Mouse (Mus musculus): Measurements from ENCODE around the gene 2300009A05Rik. TPM values are rescaled to one million over a fixed set of nuclear protein-coding genes. Genes with fewer than 3 reads are reported as not detected.

The 2300009A05Rik gene
- polyA plus RNA-seq, 1 experiment from 2014 or later = 55.3 TPM

DNA sequence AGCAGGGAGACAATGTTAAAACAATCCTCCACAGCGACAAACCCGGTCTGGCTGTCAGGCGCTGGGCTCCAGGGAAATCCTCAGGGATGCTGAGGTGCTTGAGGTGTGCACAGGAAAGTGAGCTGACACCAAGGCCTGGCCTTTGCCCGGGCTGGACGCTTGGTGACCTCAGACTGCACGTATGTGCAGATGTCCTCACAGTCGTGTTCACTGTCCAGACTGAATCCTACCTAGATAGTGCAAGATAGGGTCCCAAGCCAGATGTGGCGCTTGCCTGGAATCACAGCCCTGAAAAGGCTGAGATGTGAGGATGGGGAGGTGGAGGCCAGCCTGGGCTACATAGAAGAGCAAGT is 393 bp upstream of the 2300009A05Rik start:
- H3K9me3 ChIP-seq (ENCODE audit: low read length) = no peaks in the 10 kb centered on the region
- peak overlapping the region; percentile 98 for H3K4me2 ChIP-seq (ENCODE audit: low read depth, low read length)
- H3K36me3 ChIP-seq (replicated peaks; ENCODE audit: insufficient read depth, low read length) = no peaks in the 10 kb centered on the region
- DNase-seq = no peak
- peak overlapping the region; percentile 92 for H3K27ac ChIP-seq (ENCODE audit: low read depth)
- no peaks in the 10 kb centered on the region for H3K27me3 ChIP-seq (ENCODE audit: insufficient read depth, low read length)
- peak overlapping the region; percentile 77 for H3K9ac ChIP-seq (replicated peaks)
- peaks cover 4% of the 10 kb centered on the region for H3K4me1 ChIP-seq (ENCODE audit: insufficient read depth)
- 7% methylated on average over 8 of the region's 8 CpGs for WGBS (ENCODE audit: insufficient replicate concordance)
- TF ChIP-seq CTCF (IDR thresholded peaks at IDR 0.05; ENCODE audit: low read depth) = no peak
- TF ChIP-seq EP300 (IDR thresholded peaks at IDR 0.05; ENCODE audit: low read depth) = no peak
- ATAC-seq = peak; percentile 71
- H3K4me3 ChIP-seq (ENCODE audit: low read depth, low read length) = peak overlapping the region; percentile 77

GRCm38 (mm10) chr9:63395612-63396011 is 3.4 kb downstream of the 2300009A05Rik start:
- no peaks in the 10 kb centered on the region for H3K27me3 ChIP-seq (ENCODE audit: insufficient read depth, low read length)
- WGBS (ENCODE audit: insufficient replicate concordance) = 83% methylated on average over 7 of the region's 7 CpGs
- no peak overlapping the region for H3K4me3 ChIP-seq (ENCODE audit: low read depth, low read length)
- H3K4me1 ChIP-seq (ENCODE audit: insufficient read depth) = peaks cover 4% of the 10 kb centered on the region
- no peak overlapping the region for H3K4me2 ChIP-seq (ENCODE audit: low read depth, low read length)
- no peak for DNase-seq
- TF ChIP-seq CTCF (IDR thresholded peaks at IDR 0.05; ENCODE audit: low read depth) (no peak), EP300 (IDR thresholded peaks at IDR 0.05; ENCODE audit: low read depth) (no peak)
- H3K27ac ChIP-seq (ENCODE audit: low read depth) = no peak overlapping the region
- H3K36me3 ChIP-seq (replicated peaks; ENCODE audit: insufficient read depth, low read length) = no peaks in the 10 kb centered on the region
- H3K9ac ChIP-seq (replicated peaks) = no peak overlapping the region
- no peaks in the 10 kb centered on the region for H3K9me3 ChIP-seq (ENCODE audit: low read length)
- ATAC-seq = no peak

DNA sequence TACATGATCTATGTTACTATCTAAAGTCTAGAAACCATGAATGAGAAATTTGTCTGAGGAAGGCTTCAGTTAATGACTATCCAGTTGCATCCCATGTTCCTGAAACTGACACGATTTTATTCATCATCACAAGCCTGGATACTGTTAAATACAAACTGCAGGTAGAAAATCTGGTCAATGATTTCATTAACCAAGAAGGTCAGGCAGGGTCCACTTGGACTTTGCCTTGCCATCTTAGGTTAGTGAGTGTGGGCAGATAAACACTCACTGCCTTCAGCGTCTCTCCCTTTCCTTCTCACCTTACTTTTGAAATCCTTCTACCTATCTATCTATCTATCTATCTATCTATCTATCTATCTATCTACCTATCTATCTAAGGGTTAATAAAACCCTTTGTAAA is 7.7 kb downstream of the 2300009A05Rik start:
- no peak overlapping the region for H3K27ac ChIP-seq (ENCODE audit: low read depth)
- no peak overlapping the region for H3K4me2 ChIP-seq (ENCODE audit: low read depth, low read length)
- H3K9ac ChIP-seq (replicated peaks) = no peak overlapping the region
- H3K9me3 ChIP-seq (ENCODE audit: low read length) = no peaks in the 10 kb centered on the region
- no peaks in the 10 kb centered on the region; the same call in 1 of the 2 replicates for H3K4me1 ChIP-seq (ENCODE audit: insufficient read depth)
- H3K27me3 ChIP-seq (ENCODE audit: insufficient read depth, low read length) = no peaks in the 10 kb centered on the region
- ATAC-seq (no peak), DNase-seq (no peak)
- TF ChIP-seq EP300 (IDR thresholded peaks at IDR 0.05; ENCODE audit: low read depth) (no peak), CTCF (IDR thresholded peaks at IDR 0.05; ENCODE audit: low read depth) (no peak)
- no peak overlapping the region for H3K4me3 ChIP-seq (ENCODE audit: low read depth, low read length)
- 63% methylated on average over 2 of the region's 2 CpGs for WGBS (ENCODE audit: insufficient replicate concordance)
- H3K36me3 ChIP-seq (replicated peaks; ENCODE audit: insufficient read depth, low read length) = no peaks in the 10 kb centered on the region

GRCm38 (mm10) chr9:63382761-63383160 is 16.3 kb downstream of the 2300009A05Rik start:
- Histone ChIP-seq H3K36me3 (replicated peaks; ENCODE audit: insufficient read depth, low read length) (no peaks in the 10 kb centered on the region), H3K27ac (ENCODE audit: low read depth) (no peak overlapping the region), H3K4me2 (ENCODE audit: low read depth, low read length) (no peak overlapping the region), H3K9ac (replicated peaks) (no peak overlapping the region), H3K9me3 (ENCODE audit: low read length) (no peaks in the 10 kb centered on the region), H3K27me3 (ENCODE audit: insufficient read depth, low read length) (no peaks in the 10 kb centered on the region), H3K4me3 (ENCODE audit: low read depth, low read length) (no peak overlapping the region), H3K4me1 (ENCODE audit: insufficient read depth) (peaks cover 6% of the 10 kb centered on the region)
- TF ChIP-seq CTCF (IDR thresholded peaks at IDR 0.05; ENCODE audit: low read depth) (no peak), EP300 (IDR thresholded peaks at IDR 0.05; ENCODE audit: low read depth) (no peak)
- WGBS (ENCODE audit: insufficient replicate concordance) = 69% methylated on average over 4 of the region's 4 CpGs
- ATAC-seq (no peak), DNase-seq (no peak)

- DNase-seq (no peak), ATAC-seq (no peak)
- no peak overlapping the region for H3K4me3 ChIP-seq (ENCODE audit: low read depth, low read length)
- no peaks in the 10 kb centered on the region for H3K27me3 ChIP-seq (ENCODE audit: insufficient read depth, low read length)
- 75% methylated on average over 3 of the region's 3 CpGs for WGBS (ENCODE audit: insufficient replicate concordance)
- no peaks in the 10 kb centered on the region for H3K9me3 ChIP-seq (ENCODE audit: low read length)
- no peak for TF ChIP-seq CTCF (IDR thresholded peaks at IDR 0.05; ENCODE audit: low read depth)
- TF ChIP-seq EP300 (IDR thresholded peaks at IDR 0.05; ENCODE audit: low read depth) = no peak
- H3K9ac ChIP-seq (replicated peaks) = no peak overlapping the region
- H3K27ac ChIP-seq (ENCODE audit: low read depth) = no peak overlapping the region
- no peak overlapping the region for H3K4me2 ChIP-seq (ENCODE audit: low read depth, low read length)
- H3K36me3 ChIP-seq (replicated peaks; ENCODE audit: insufficient read depth, low read length) = no peaks in the 10 kb centered on the region
- peaks cover 21% of the 10 kb centered on the region for H3K4me1 ChIP-seq (ENCODE audit: insufficient read depth)
Observed at GRCm38 (mm10) chr9:63380326-63380725, 18.7 kb downstream of the 2300009A05Rik start.

DNA sequence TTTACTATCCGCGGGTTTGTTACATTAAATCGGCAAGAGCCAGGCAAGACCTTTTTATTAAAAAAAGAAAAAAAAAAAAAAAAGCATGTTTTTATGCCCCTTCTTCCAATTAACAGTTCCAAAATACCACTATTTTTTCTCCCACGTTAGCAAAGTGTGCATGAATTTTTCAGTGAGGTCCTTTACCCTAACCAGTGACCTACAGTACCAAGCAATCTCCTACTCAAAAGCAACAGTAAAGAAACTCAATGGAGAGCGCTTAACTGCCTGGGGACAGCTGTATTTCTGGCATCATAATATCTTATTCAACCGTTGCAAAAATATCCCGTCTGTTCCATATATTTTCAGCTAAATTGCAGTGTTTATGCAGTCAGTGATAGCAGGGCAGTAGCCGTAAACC is 20.9 kb downstream of the 2300009A05Rik start:
- Histone ChIP-seq H3K4me1 (ENCODE audit: insufficient read depth) (peaks cover 22% of the 10 kb centered on the region), H3K9ac (replicated peaks) (peak overlapping the region; percentile 77), H3K4me3 (ENCODE audit: low read depth, low read length) (peak overlapping the region; percentile 66), H3K27ac (ENCODE audit: low read depth) (peak overlapping the region; percentile 85), H3K9me3 (ENCODE audit: low read length) (no peaks in the 10 kb centered on the region), H3K36me3 (replicated peaks; ENCODE audit: insufficient read depth, low read length) (no peaks in the 10 kb centered on the region), H3K27me3 (ENCODE audit: insufficient read depth, low read length) (no peaks in the 10 kb centered on the region), H3K4me2 (ENCODE audit: low read depth, low read length) (peak overlapping the region; percentile 88)
- 17% methylated on average over 8 of the region's 8 CpGs for WGBS (ENCODE audit: insufficient replicate concordance)
- ATAC-seq (no peak), DNase-seq (no peak)
- TF ChIP-seq EP300 (IDR thresholded peaks at IDR 0.05; ENCODE audit: low read depth) (no peak), CTCF (IDR thresholded peaks at IDR 0.05; ENCODE audit: low read depth) (no peak)
